In genomic region chr10:128919203-128919631, GRCm38 (mm10) we compare ENCODE assay signal across 8 mouse cellular contexts. TPM values are rescaled to one million over a fixed set of nuclear protein-coding genes. Genes with fewer than 3 reads are reported as not detected.
DNase-seq lines count a peak whose midpoint lies in the region; ATAC-seq and TF ChIP-seq lines count a peak whose summit lies in the region.

No protein-coding gene starts in this region.

- no peak for TF ChIP-seq CTCF in layer of hippocampus, adult 2 months (conservative IDR thresholded peaks at IDR 0.05)
- no peak for TF ChIP-seq CTCF in liver, embryonic 14.5 days (IDR thresholded peaks at IDR 0.05; ENCODE audit: low read depth)

- peak overlapping the region; percentile 98 for H3K27ac ChIP-seq in layer of hippocampus, adult 2 months
- peak overlapping the region; percentile 78 for H3K27ac ChIP-seq in intestine, embryonic 15.5 days
- H3K27ac ChIP-seq in liver, embryonic 14.5 days = no peak overlapping the region

- no peak for DNase-seq in layer of hippocampus, adult 2 months (ENCODE audit: low spot score in 2 of 2)
- DNase-seq in layer of hippocampus, postnatal 25 days (ENCODE audit: extremely low spot score in 1 of 2, low spot score in 1 of 2) = no peak
- DNase-seq in cerebellum, postnatal 14 days = peak; percentile 71 to 73
- peak; percentile 16 to 36 (median 24) for DNase-seq in liver, embryonic 14.5 days (ENCODE audit: low read depth in 3 of 3, low spot score in 3 of 3)
- DNase-seq in thymus, postnatal 25 days = no peak
- DNase-seq in retina, postnatal 1 day = no peak
- no peak for DNase-seq in testis, postnatal 10 days (ENCODE audit: low spot score)

- WGBS in intestine, embryonic 15.5 days = 19% methylated on average over 6 of the region's 6 CpGs
- 48% methylated on average over 6 of the region's 6 CpGs for WGBS in liver, embryonic 14.5 days (ENCODE audit: insufficient replicate concordance)

- H3K4me1 ChIP-seq in intestine, embryonic 15.5 days (replicated peaks) = peaks cover 41% of the 10 kb centered on the region
- peaks cover 12 to 17% of the 10 kb centered on the region in 2 experiments for H3K4me1 ChIP-seq in liver, embryonic 14.5 days (replicated peaks; ENCODE audit: control insufficient read depth in 2 of 2, insufficient read depth in 2 of 2, low read length in 1 of 2)

- no peak overlapping the region; the same call in 1 of the 2 replicates for H3K4me2 ChIP-seq in intestine, embryonic 15.5 days (replicated peaks)
- H3K4me2 ChIP-seq in liver, embryonic 14.5 days (ENCODE audit: low read depth) = no peak overlapping the region

- no peak for TF ChIP-seq EP300 in liver, embryonic 14.5 days (IDR thresholded peaks at IDR 0.05; ENCODE audit: low read depth)

- no peak overlapping the region for H3K9ac ChIP-seq in intestine, embryonic 15.5 days
- no peak overlapping the region for H3K9ac ChIP-seq in liver, embryonic 14.5 days (replicated peaks)

- H3K9me3 ChIP-seq in intestine, embryonic 15.5 days = no peaks in the 10 kb centered on the region
- H3K9me3 ChIP-seq in liver, embryonic 14.5 days (ENCODE audit: control insufficient read depth, low read length) = no peaks in the 10 kb centered on the region

- peaks cover 20% of the 10 kb centered on the region for H3K36me3 ChIP-seq in intestine, embryonic 15.5 days
- H3K36me3 ChIP-seq in liver, embryonic 14.5 days (replicated peaks; ENCODE audit: control insufficient read depth, insufficient read depth, low read depth) = no peaks in the 10 kb centered on the region

- H3K27me3 ChIP-seq in intestine, embryonic 15.5 days (replicated peaks) = no peaks in the 10 kb centered on the region
- H3K27me3 ChIP-seq in liver, embryonic 14.5 days (ENCODE audit: control insufficient read depth, insufficient read depth, low read length) = no peaks in the 10 kb centered on the region

- ATAC-seq in intestine, embryonic 15.5 days = peak; percentile 67
- ATAC-seq in liver, embryonic 14.5 days (ENCODE audit: insufficient read depth) = no peak

- H3K4me3 ChIP-seq in layer of hippocampus, adult 2 months = no peak overlapping the region
- H3K4me3 ChIP-seq in intestine, embryonic 15.5 days (replicated peaks) = no peak overlapping the region
- H3K4me3 ChIP-seq in liver, embryonic 14.5 days (ENCODE audit: insufficient read depth in 1 of 2, low read depth in 2 of 2, low read length in 2 of 2) = no peak overlapping the region

RNA-seq across cellular contexts. Expression of gene Rdh5, which starts 3.5 kb away (rescaled TPM):
- 1 to 10 TPM; 4.3 to 8.4 TPM for total RNA-seq in layer of hippocampus, adult 2 months (2021)
- total RNA-seq in layer of hippocampus, postnatal 25 days (2021) = 1 to 10 TPM; 5.8 to 6.6 TPM
- 11.7 and 12.0 TPM in 2 replicates for polyA plus RNA-seq in intestine, embryonic 15.5 days (2015; fragmentation: Nextera tagmentation; extraction: Ambion mirVana)
- polyA plus RNA-seq in liver, embryonic 14.5 days (2012; rRNA removed) = 12.1 and 12.3 TPM in 2 replicates
- polyA plus RNA-seq in liver, embryonic 14.5 days (2014; fragmentation: Nextera tagmentation; extraction: Ambion mirVana) = 13.6 and 15.8 TPM in 2 replicates

RNA-seq across cellular contexts. Expression of gene Bloc1s1, which starts 4.6 kb away (rescaled TPM):
- total RNA-seq in layer of hippocampus, adult 2 months (2021) = 100 to 1,000 TPM in 1 of 2 experiments, 10 to 100 TPM in 1; 88.5 to 102 TPM
- 100 to 1,000 TPM in 1 of 2 experiments, 10 to 100 TPM in 1; 86.8 to 102 TPM for total RNA-seq in layer of hippocampus, postnatal 25 days (2021)
- polyA plus RNA-seq in intestine, embryonic 15.5 days (2015; fragmentation: Nextera tagmentation; extraction: Ambion mirVana) = 194 and 203 TPM in 2 replicates
- polyA plus RNA-seq in liver, embryonic 14.5 days (2012; rRNA removed) = 67.2 and 95.9 TPM in 2 replicates
- polyA plus RNA-seq in liver, embryonic 14.5 days (2014; fragmentation: Nextera tagmentation; extraction: Ambion mirVana) = 99.2 and 99.8 TPM in 2 replicates

RNA-seq across cellular contexts. Expression of gene Itga7, which starts 14.4 kb away (rescaled TPM):
- total RNA-seq in layer of hippocampus, adult 2 months (2021) = 10 to 100 TPM; 39.5 to 42.9 TPM
- 10 to 100 TPM; 25.6 to 30.7 TPM for total RNA-seq in layer of hippocampus, postnatal 25 days (2021)
- 2.9 and 3.8 TPM in 2 replicates for polyA plus RNA-seq in intestine, embryonic 15.5 days (2015; fragmentation: Nextera tagmentation; extraction: Ambion mirVana)
- 0.09 and 0.19 TPM in 2 replicates for polyA plus RNA-seq in liver, embryonic 14.5 days (2012; rRNA removed)
- 0.04 and 0.15 TPM in 2 replicates for polyA plus RNA-seq in liver, embryonic 14.5 days (2014; fragmentation: Nextera tagmentation; extraction: Ambion mirVana)

RNA-seq across cellular contexts. Expression of gene Cd63, which starts 18.4 kb away (rescaled TPM):
- 10 to 100 TPM; 71.0 to 81.9 TPM for total RNA-seq in layer of hippocampus, adult 2 months (2021)
- 10 to 100 TPM; 76.6 to 84.7 TPM for total RNA-seq in layer of hippocampus, postnatal 25 days (2021)
- 708 and 725 TPM in 2 replicates for polyA plus RNA-seq in intestine, embryonic 15.5 days (2015; fragmentation: Nextera tagmentation; extraction: Ambion mirVana)
- 22.5 and 29.6 TPM in 2 replicates for polyA plus RNA-seq in liver, embryonic 14.5 days (2012; rRNA removed)
- polyA plus RNA-seq in liver, embryonic 14.5 days (2014; fragmentation: Nextera tagmentation; extraction: Ambion mirVana) = 73.0 and 85.0 TPM in 2 replicates

RNA-seq across cellular contexts. Expression of gene Gdf11, which starts 27.7 kb away (rescaled TPM):
- total RNA-seq in layer of hippocampus, adult 2 months (2021) = 10 to 100 TPM; 20.5 to 21.9 TPM
- total RNA-seq in layer of hippocampus, postnatal 25 days (2021) = 10 to 100 TPM; 20.9 to 21.4 TPM
- 3.5 and 3.9 TPM in 2 replicates for polyA plus RNA-seq in intestine, embryonic 15.5 days (2015; fragmentation: Nextera tagmentation; extraction: Ambion mirVana)
- polyA plus RNA-seq in liver, embryonic 14.5 days (2012; rRNA removed) = 0.32 and 0.36 TPM in 2 replicates
- polyA plus RNA-seq in liver, embryonic 14.5 days (2014; fragmentation: Nextera tagmentation; extraction: Ambion mirVana) = 0.16 and 0.23 TPM in 2 replicates

Comparison
In these comparisons a context has a peak if more than half of its experiments do, and no peak if none do; other contexts are left out.
1. DNase-seq: peak in cerebellum, postnatal 14 days (2 of 2) and liver, embryonic 14.5 days (3 of 3); none in layer of hippocampus, adult 2 months (0 of 2), layer of hippocampus, postnatal 25 days (0 of 2), thymus, postnatal 25 days (single experiment), retina, postnatal 1 day (single experiment) and testis, postnatal 10 days (single experiment).